Mouse (Mus musculus): ENCODE measurements around the gene Ebi3. TPM values are rescaled to one million over a fixed set of nuclear protein-coding genes. Genes with fewer than 3 reads are reported as not detected.
A peak's percentile ranks its signal among the peaks of the same experiment; 100 is the strongest.
"Not testable (repeated sequence)": the region's sequence is repeated elsewhere in the genome, so short reads cannot be mapped to it uniquely, and the experiment has no call there.

Gene Ebi3
- total RNA-seq (2017) = 19.0 and 30.3 TPM in 2 replicates

- ATAC-seq (ENCODE audit: extremely low read depth, insufficient number of reproducible peaks, low FRiP score, poor library complexity, severe bottlenecking) = peak; percentile 68
These were observed at the start of gene Ebi3 for GRCm38 (mm10) chr17:55952447-55953027. Gene Ebi3, plus strand, starts transcription at chr17:55952640.

- no peak for ATAC-seq (ENCODE audit: extremely low read depth, insufficient number of reproducible peaks, low FRiP score, poor library complexity, severe bottlenecking)
These were observed 49.4 kb upstream of the Ebi3 start for GRCm38 (mm10) chr17:55903087-55903486.

- no peak for ATAC-seq (ENCODE audit: extremely low read depth, insufficient number of reproducible peaks, low FRiP score, poor library complexity, severe bottlenecking)
These were observed 48.8 kb upstream of the Ebi3 start for GRCm38 (mm10) chr17:55903687-55904086.

- ATAC-seq (ENCODE audit: extremely low read depth, insufficient number of reproducible peaks, low FRiP score, poor library complexity, severe bottlenecking) = no peak
These were observed 48.3 kb upstream of the Ebi3 start for GRCm38 (mm10) chr17:55904131-55904530.

- ATAC-seq (ENCODE audit: extremely low read depth, insufficient number of reproducible peaks, low FRiP score, poor library complexity, severe bottlenecking) = no peak
These were observed 45.8 kb upstream of the Ebi3 start for GRCm38 (mm10) chr17:55906669-55907068.

- ATAC-seq (ENCODE audit: extremely low read depth, insufficient number of reproducible peaks, low FRiP score, poor library complexity, severe bottlenecking) = peak; percentile 90
These were observed 20.6 kb upstream of the Ebi3 start for GRCm38 (mm10) chr17:55931553-55932502.

GRCm38 (mm10) chr17:55932635-55933034, 19.8 kb upstream of the Ebi3 start:
- no peak for ATAC-seq (ENCODE audit: extremely low read depth, insufficient number of reproducible peaks, low FRiP score, poor library complexity, severe bottlenecking)

- ATAC-seq (ENCODE audit: extremely low read depth, insufficient number of reproducible peaks, low FRiP score, poor library complexity, severe bottlenecking) = no peak
These were observed 19.2 kb upstream of the Ebi3 start for GRCm38 (mm10) chr17:55933191-55933590.

GRCm38 (mm10) chr17:55944387-55944865, 8.0 kb upstream of the Ebi3 start:
- ATAC-seq (ENCODE audit: extremely low read depth, insufficient number of reproducible peaks, low FRiP score, poor library complexity, severe bottlenecking) = not testable (repeated sequence)

- peak; percentile 97 for ATAC-seq (ENCODE audit: extremely low read depth, insufficient number of reproducible peaks, low FRiP score, poor library complexity, severe bottlenecking)
These were observed 7.4 kb upstream of the Ebi3 start for GRCm38 (mm10) chr17:55944866-55945682.

- ATAC-seq (ENCODE audit: extremely low read depth, insufficient number of reproducible peaks, low FRiP score, poor library complexity, severe bottlenecking) = no peak
These were observed 6.7 kb upstream of the Ebi3 start for GRCm38 (mm10) chr17:55945696-55946095.

- ATAC-seq (ENCODE audit: extremely low read depth, insufficient number of reproducible peaks, low FRiP score, poor library complexity, severe bottlenecking) = no peak
These were observed 3.8 kb upstream of the Ebi3 start for GRCm38 (mm10) chr17:55948647-55949046.

- ATAC-seq (ENCODE audit: extremely low read depth, insufficient number of reproducible peaks, low FRiP score, poor library complexity, severe bottlenecking) = no peak
These were observed 3.0 kb upstream of the Ebi3 start, which contains the start of gene Zfp119b for GRCm38 (mm10) chr17:55949400-55949799. Gene Zfp119b, minus strand, starts transcription at chr17:55949500.

- no peak for ATAC-seq (ENCODE audit: extremely low read depth, insufficient number of reproducible peaks, low FRiP score, poor library complexity, severe bottlenecking)
These were observed 1.8 kb upstream of the Ebi3 start for GRCm38 (mm10) chr17:55950601-55951000.

GRCm38 (mm10) chr17:55952041-55952440, 399 bp upstream of the Ebi3 start:
- no peak for ATAC-seq (ENCODE audit: extremely low read depth, insufficient number of reproducible peaks, low FRiP score, poor library complexity, severe bottlenecking)

GRCm38 (mm10) chr17:55953751-55954150, 1.3 kb downstream of the Ebi3 start:
- ATAC-seq (ENCODE audit: extremely low read depth, insufficient number of reproducible peaks, low FRiP score, poor library complexity, severe bottlenecking) = no peak

GRCm38 (mm10) chr17:55954229-55954628, 1.8 kb downstream of the Ebi3 start:
- ATAC-seq (ENCODE audit: extremely low read depth, insufficient number of reproducible peaks, low FRiP score, poor library complexity, severe bottlenecking) = no peak

- no peak for ATAC-seq (ENCODE audit: extremely low read depth, insufficient number of reproducible peaks, low FRiP score, poor library complexity, severe bottlenecking)
These were observed 3.7 kb downstream of the Ebi3 start for GRCm38 (mm10) chr17:55956129-55956528.

- no peak for ATAC-seq (ENCODE audit: extremely low read depth, insufficient number of reproducible peaks, low FRiP score, poor library complexity, severe bottlenecking)
These were observed 4.2 kb downstream of the Ebi3 start for GRCm38 (mm10) chr17:55956591-55956990.
